Comparison of ENCODE assay signal across 25 mouse cellular contexts in the genomic region with DNA sequence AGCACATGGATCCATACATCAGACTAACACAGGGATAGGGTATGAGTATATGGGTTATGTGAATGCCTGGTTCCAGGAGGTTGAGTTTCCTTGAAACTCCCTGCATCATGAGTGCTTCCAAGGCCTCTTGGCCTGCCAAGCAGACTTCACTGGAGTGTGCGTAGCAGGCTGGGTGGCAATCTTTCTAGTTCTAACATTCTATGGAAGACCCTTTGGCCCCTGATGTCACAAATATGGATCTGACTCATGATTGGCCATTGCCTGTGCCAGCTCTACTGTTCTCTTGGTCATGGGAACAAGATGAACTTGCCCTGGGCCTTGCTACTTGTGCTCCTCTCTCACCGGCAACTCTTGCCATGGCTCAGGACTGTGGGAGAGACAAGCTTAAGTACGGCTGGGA. TPM values are rescaled to one million over a fixed set of nuclear protein-coding genes. Genes with fewer than 3 reads are reported as not detected.
"Had no signal": no experiment of that assay in that cellular context is flagged by ENCODE, and none has a peak within 500 bp of the region (broad histone marks: within the 10 kb centered on the region; RNA-seq: fewer than 3 reads in every experiment).

A gene (plus strand): TSS at position 301 of the 400 bp plus-strand sequence.

- DNase-seq: retina, postnatal 1 day; right cerebral cortex, adult 18-20 months; right cerebral cortex, postnatal 14 days; right cerebral cortex, postnatal 25 days; right cerebral cortex, postnatal 4 days; spleen, adult 18-20 months; thymus, adult 18-20 months; thymus, adult 2 months; thymus, postnatal 14 days; thymus, postnatal 25 days; thymus, postnatal 36 days; thymus, postnatal 4 days had no signal

- H3K27me3 ChIP-seq: neural tube, embryonic 12.5 days; neural tube, embryonic 13.5 days; neural tube, embryonic 15.5 days; stomach, embryonic 15.5 days had no signal

- H3K36me3 ChIP-seq: neural tube, embryonic 12.5 days; neural tube, embryonic 13.5 days; neural tube, embryonic 15.5 days; stomach, embryonic 15.5 days had no signal

- H3K4me3 ChIP-seq: neural tube, embryonic 12.5 days; neural tube, embryonic 13.5 days; neural tube, embryonic 15.5 days; stomach, embryonic 15.5 days had no signal

- H3K4me1 ChIP-seq: neural tube, embryonic 12.5 days; neural tube, embryonic 13.5 days; neural tube, embryonic 15.5 days; stomach, embryonic 15.5 days had no signal

- H3K27ac ChIP-seq: neural tube, embryonic 12.5 days; neural tube, embryonic 13.5 days; neural tube, embryonic 15.5 days; stomach, embryonic 15.5 days; stomach, postnatal 0 days had no signal

RNA-seq across cellular contexts. Expression of the gene that starts here (rescaled TPM):
- polyA plus RNA-seq: neural tube, embryonic 11.5 days; neural tube, embryonic 12.5 days; neural tube, embryonic 13.5 days; neural tube, embryonic 14.5 days; neural tube, embryonic 15.5 days; small intestine, adult 2 months; spleen, adult 2 months; stomach, embryonic 14.5 days; stomach, embryonic 15.5 days; stomach, embryonic 16.5 days; stomach, postnatal 0 days; thymus, adult 2 months; thymus, postnatal 0 days; urinary bladder, adult 2 months had no signal
